Mouse (Mus musculus): ENCODE results near the gene Ppp2r2c. TPM values are rescaled to one million over a fixed set of nuclear protein-coding genes. Genes with fewer than 3 reads are reported as not detected.

Gene Ppp2r2c
- polyA plus RNA-seq, 1 experiment from 2014 or later = 72.5 TPM

DNA sequence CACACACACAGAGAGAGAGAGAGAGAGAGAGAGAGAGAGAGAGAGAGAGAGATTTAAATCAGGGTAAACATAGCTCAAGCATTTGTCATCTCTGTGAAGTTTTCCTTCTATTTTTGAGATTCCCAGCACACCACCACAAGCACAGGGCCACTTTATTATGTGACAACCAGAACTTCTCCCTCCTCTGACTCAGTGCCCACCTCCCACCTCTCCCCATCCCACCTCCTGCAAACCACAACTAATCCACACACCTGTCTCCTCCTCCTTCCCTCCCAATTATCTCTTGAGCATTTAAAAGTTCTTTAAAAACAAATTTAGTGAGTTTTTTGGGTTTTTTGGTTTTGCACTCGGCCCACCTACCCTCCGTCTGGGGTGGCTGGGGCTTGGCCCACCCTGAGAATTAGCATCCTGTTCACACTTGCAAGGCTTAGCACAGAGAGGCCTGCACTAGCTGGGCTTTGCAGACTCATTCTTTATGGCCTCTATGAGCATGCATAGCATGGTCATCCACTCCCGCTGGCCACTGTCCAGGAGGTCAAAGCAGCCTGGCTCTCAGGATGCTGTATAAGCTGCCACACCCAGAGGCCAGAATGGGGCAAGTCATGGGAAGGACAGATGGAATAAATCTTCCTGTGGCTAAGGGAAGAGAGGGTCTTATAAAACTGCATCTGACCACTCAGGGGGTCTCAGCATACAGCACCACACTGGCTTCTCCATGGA, 122.5 kb downstream of the Ppp2r2c start:
- no peak for ATAC-seq (ENCODE audit: low FRiP score, low read depth)

DNA sequence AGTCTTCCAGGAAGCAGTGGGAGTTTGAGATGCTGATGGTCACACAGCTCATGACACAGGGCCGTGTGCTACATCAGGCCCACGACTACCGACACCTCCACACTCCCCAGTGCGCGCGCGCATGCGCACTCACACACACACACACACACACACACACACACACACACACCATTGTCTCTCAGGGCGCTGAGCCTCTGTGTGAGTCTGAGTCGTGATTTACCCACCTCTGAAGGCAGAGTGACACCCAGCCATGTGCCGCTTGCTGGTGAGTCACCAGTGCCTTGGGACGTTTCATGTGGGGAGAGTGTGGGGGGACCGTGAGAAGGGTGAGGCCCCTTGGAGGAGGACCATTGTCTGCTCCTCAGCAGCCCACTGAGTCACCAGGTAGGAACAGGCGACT, 128.1 kb downstream of the Ppp2r2c start:
- Histone ChIP-seq H3K9me3 (no peaks in the 10 kb centered on the region), H3K4me2 (no peak overlapping the region), H3K27ac (replicated peaks) (no peak overlapping the region), H3K27me3 (no peaks in the 10 kb centered on the region), H3K9ac (no peak overlapping the region), H3K36me3 (no peaks in the 10 kb centered on the region), H3K4me1 (replicated peaks) (no peaks in the 10 kb centered on the region), H3K4me3 (no peak overlapping the region)
- 87% methylated on average over 14 of the region's 14 CpGs for WGBS
- peak; percentile 19; the same call in 1 of the 2 replicates for ATAC-seq (ENCODE audit: low FRiP score, low read depth)

More for the DNA sequence above, 122.5 kb downstream of the Ppp2r2c start:
- H3K9me3 ChIP-seq = no peaks in the 10 kb centered on the region
- no peak overlapping the region for H3K4me3 ChIP-seq
- H3K9ac ChIP-seq = no peak overlapping the region
- peaks cover 14% of the 10 kb centered on the region for H3K4me1 ChIP-seq (replicated peaks)
- H3K36me3 ChIP-seq = no peaks in the 10 kb centered on the region
- WGBS = 80% methylated on average over 3 of the region's 3 CpGs
- H3K27ac ChIP-seq (replicated peaks) = no peak overlapping the region
- H3K27me3 ChIP-seq = no peaks in the 10 kb centered on the region
- H3K4me2 ChIP-seq = no peak overlapping the region

GRCm38 (mm10) chr5:36997996-36998395, 129.7 kb downstream of the Ppp2r2c start:
- Histone ChIP-seq H3K4me1 (replicated peaks) (no peaks in the 10 kb centered on the region), H3K4me2 (no peak overlapping the region), H3K36me3 (no peaks in the 10 kb centered on the region), H3K27me3 (no peaks in the 10 kb centered on the region), H3K9ac (no peak overlapping the region), H3K4me3 (no peak overlapping the region), H3K27ac (replicated peaks) (no peak overlapping the region), H3K9me3 (no peaks in the 10 kb centered on the region)
- ATAC-seq (ENCODE audit: low FRiP score, low read depth) = no peak
- 31% methylated on average over 5 of the region's 5 CpGs for WGBS

DNA sequence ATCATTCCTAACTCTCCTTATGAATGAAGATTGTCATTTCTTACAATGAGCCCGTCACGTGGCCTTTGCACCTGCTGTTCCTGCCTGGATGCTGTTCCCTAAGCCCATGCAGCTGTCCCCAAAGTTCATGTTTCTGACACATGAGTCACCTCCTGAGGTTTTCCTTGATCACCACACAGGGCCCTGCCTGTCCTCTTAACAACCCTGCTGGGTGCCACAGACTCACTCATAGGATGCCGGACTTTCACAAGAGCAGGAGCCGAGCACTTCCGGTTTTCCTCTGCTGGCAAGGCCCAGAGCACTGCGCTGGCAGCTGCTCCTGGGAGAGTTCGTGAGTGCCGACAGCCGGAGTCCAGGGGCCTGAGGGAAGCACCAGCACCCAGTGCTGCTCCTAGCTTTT, 132.7 kb downstream of the Ppp2r2c start:
- Histone ChIP-seq H3K4me1 (replicated peaks) (no peaks in the 10 kb centered on the region), H3K9ac (no peak overlapping the region), H3K9me3 (no peaks in the 10 kb centered on the region), H3K4me3 (no peak overlapping the region), H3K36me3 (no peaks in the 10 kb centered on the region), H3K27ac (replicated peaks) (no peak overlapping the region), H3K4me2 (no peak overlapping the region), H3K27me3 (no peaks in the 10 kb centered on the region)
- 90% methylated on average over 9 of the region's 9 CpGs for WGBS
- ATAC-seq (ENCODE audit: low FRiP score, low read depth) = no peak

GRCm38 (mm10) chr5:37002001-37002400, 133.7 kb downstream of the Ppp2r2c start:
- no peaks in the 10 kb centered on the region for H3K27me3 ChIP-seq
- no peak overlapping the region for H3K4me3 ChIP-seq
- H3K9me3 ChIP-seq = no peaks in the 10 kb centered on the region
- no peak for ATAC-seq (ENCODE audit: low FRiP score, low read depth)
- H3K36me3 ChIP-seq = no peaks in the 10 kb centered on the region
- no peaks in the 10 kb centered on the region for H3K4me1 ChIP-seq (replicated peaks)
- H3K4me2 ChIP-seq = no peak overlapping the region
- H3K27ac ChIP-seq (replicated peaks) = no peak overlapping the region
- 52% methylated on average over 2 of the region's 2 CpGs for WGBS
- no peak overlapping the region for H3K9ac ChIP-seq

Other genes starting within 250 kb of the Ppp2r2c start
- gene D5Ertd579e, start 172.5 kb upstream of the Ppp2r2c start, polyA plus RNA-seq (2015; fragmentation: Nextera tagmentation; extraction: Ambion mirVana) = 33.3 and 33.6 TPM in 2 replicates
- gene Bloc1s4, start 119.9 kb upstream of the Ppp2r2c start, polyA plus RNA-seq (2015; fragmentation: Nextera tagmentation; extraction: Ambion mirVana) = 27.8 and 28.0 TPM in 2 replicates
- gene Mrfap1, start 71.7 kb upstream of the Ppp2r2c start, polyA plus RNA-seq (2015; fragmentation: Nextera tagmentation; extraction: Ambion mirVana) = 317 and 323 TPM in 2 replicates
- 12.8 and 13.4 TPM in 2 replicates for gene Man2b2, start 37.9 kb upstream of the Ppp2r2c start, polyA plus RNA-seq (2015; fragmentation: Nextera tagmentation; extraction: Ambion mirVana)
- 8.8 TPM in 2 replicates for gene Wfs1, start 120.7 kb downstream of the Ppp2r2c start, polyA plus RNA-seq (2015; fragmentation: Nextera tagmentation; extraction: Ambion mirVana)
- 1.5 and 2.2 TPM in 2 replicates for gene Gm1043, start 216.9 kb downstream of the Ppp2r2c start, polyA plus RNA-seq (2015; fragmentation: Nextera tagmentation; extraction: Ambion mirVana)